Mouse (Mus musculus) G1E (cell line): Measurements from ENCODE around the gene Fggy.

Source experiments
- CTCF ChIP-seq: IDR thresholded peaks from 2 replicates; pipeline ENCODE4 v1.5.1; 2012; ENCODE audit warnings: low read depth, low read length, inconsistent platforms, mixed read lengths
- GATA1 ChIP-seq: IDR thresholded peaks from 2 replicates; pipeline ENCODE4 v1.6.1; 2012; ENCODE audit warnings: borderline replicate concordance, low read length, inconsistent platforms, mixed read lengths
- TAL1 ChIP-seq: conservative IDR thresholded peaks from 2 replicates; pipeline ENCODE4 v1.6.1; 2012; ENCODE audit warnings: low read depth, low read length, inconsistent platforms, mixed read lengths

GRCm38 (mm10) chr4:95771542-95771941 lies 214.2 kb downstream of the Fggy start:
- TF ChIP-seq GATA1 = no peak
- TF ChIP-seq CTCF = no peak
- TF ChIP-seq TAL1 = no peak
